ENCODE assay signal across 17 mouse cellular contexts in the genomic region with DNA sequence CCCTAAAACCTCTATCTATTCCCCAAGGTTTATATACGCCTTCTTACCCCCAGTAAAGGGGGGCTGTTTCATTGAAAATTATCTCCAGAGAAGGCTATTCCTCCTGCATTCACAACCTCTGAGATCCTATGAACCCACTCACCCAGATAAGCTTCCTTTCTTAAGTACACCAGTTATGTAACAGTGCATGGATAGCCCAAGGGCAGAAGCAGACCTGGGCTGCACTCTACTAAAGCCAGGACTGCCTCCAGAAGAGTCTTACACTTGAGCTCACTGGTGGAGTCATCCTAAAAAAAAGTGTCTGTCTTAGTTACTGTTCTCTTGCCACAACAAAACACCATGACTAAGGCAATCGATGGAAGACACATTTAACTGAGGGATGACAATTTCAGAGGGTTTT.
A peak's percentile ranks its signal among the peaks of the same experiment; 100 is the strongest.
DNase-seq lines count a peak whose midpoint lies in the region; ATAC-seq and TF ChIP-seq lines count a peak whose summit lies in the region.
"Had no signal": no experiment of that assay in that cellular context is flagged by ENCODE, and none has a peak within 500 bp of the region (broad histone marks: within the 10 kb centered on the region; RNA-seq: fewer than 3 reads in every experiment).

No protein-coding gene starts in this region.

- in situ Hi-C loops in Patski (cut with MboI; ENCODE audit: low pct_unique_long_range_greater_than_20kb) = loop anchor here (25.0 kb wide), 1 partner anchor 816 kb away; the partner anchor contains the start of gene Vstm2b

- no peaks in the 10 kb centered on the region for H3K27me3 ChIP-seq in Patski
- H3K27me3 ChIP-seq: CH12.LX had no signal

- TF ChIP-seq CTCF in Patski (IDR thresholded peaks at IDR 0.05) = no peak

- POLR2A ChIA-PET in Patski (lab: Charles Lee) = no interaction called here

- ATAC-seq in Patski = peak; percentile 91
- ATAC-seq: activated CD4-positive, CD25-positive, alpha-beta regulatory T cell, adult 4 months; CD4-positive, CD25-positive, alpha-beta regulatory T cell, adult 4 months had no signal

- peak; percentile 71 for DNase-seq in Patski (ENCODE audit: low read depth, low spot score)
- DNase-seq in urinary bladder, postnatal 25 days (ENCODE audit: low spot score) = no peak
- DNase-seq: adrenal gland, adult 2 months; adrenal gland, adult 8-10 months; adrenal gland, postnatal 10 days; adrenal gland, postnatal 14 days; adrenal gland, postnatal 25 days; adrenal gland, postnatal 36 days; B cell, adult 2 months; cerebellum, adult 11 months; cerebellum, adult 11-12 months; cerebellum, adult 18-20 months; cerebellum, adult 2 months; cerebellum, adult 8-10 months had no signal

- CTCF ChIA-PET in Patski (lab: Charles Lee) = interaction anchor here (1.1 kb wide), 2 partner anchors 12 to 35 kb away, joined by 3 read pairs; no protein-coding TSS in a partner anchor
